Mouse (Mus musculus): ENCODE measurements around the gene Olfr630.
"Not testable (repeated sequence)": the region's sequence is repeated elsewhere in the genome, so short reads cannot be mapped to it uniquely, and the experiment has no call there.

Gene Olfr630

GRCm38 (mm10) chr7:103757233-103757632 is at the start of gene Olfr630:
TSS of gene Olfr630 (minus strand) at chr7:103757333.
- DNase-seq (ENCODE audit: low spot score in 2 of 2): no peak

- DNase-seq (ENCODE audit: low spot score in 2 of 2): no peak
Measured at GRCm38 (mm10) chr7:103806856-103807255, 49.7 kb upstream of the Olfr630 start.

GRCm38 (mm10) chr7:103792669-103793388 is 35.7 kb upstream of the Olfr630 start:
- DNase-seq (ENCODE audit: low spot score in 2 of 2): no peak

GRCm38 (mm10) chr7:103791721-103792120 is 34.6 kb upstream of the Olfr630 start, which contains the start of gene Olfr67:
TSS of gene Olfr67 (minus strand) at chr7:103791821.
- DNase-seq (ENCODE audit: low spot score in 2 of 2): no peak

GRCm38 (mm10) chr7:103779598-103779997 is 22.5 kb upstream of the Olfr630 start, which contains the start of gene Olfr68:
TSS of gene Olfr68 (minus strand) at chr7:103779698.
- DNase-seq (ENCODE audit: low spot score in 2 of 2): no peak

- not testable (repeated sequence) for DNase-seq (ENCODE audit: low spot score in 2 of 2)
Measured at GRCm38 (mm10) chr7:103777652-103778051, 20.5 kb upstream of the Olfr630 start.

GRCm38 (mm10) chr7:103771494-103771893 is 14.4 kb upstream of the Olfr630 start, which contains the start of gene Olfr69:
TSS of gene Olfr69 (minus strand) at chr7:103771594.
- DNase-seq (ENCODE audit: low spot score in 2 of 2): no peak

GRCm38 (mm10) chr7:103767687-103768086 is 10.6 kb upstream of the Olfr630 start:
- DNase-seq (ENCODE audit: low spot score in 2 of 2): not testable (repeated sequence)

GRCm38 (mm10) chr7:103762212-103762611 is 5.1 kb upstream of the Olfr630 start:
- not testable (repeated sequence) for DNase-seq (ENCODE audit: low spot score in 2 of 2)

GRCm38 (mm10) chr7:103744843-103745242 is 12.3 kb downstream of the Olfr630 start, which contains the start of gene Olfr629:
TSS of gene Olfr629 (minus strand) at chr7:103744943.
- no peak for DNase-seq (ENCODE audit: low spot score in 2 of 2)

GRCm38 (mm10) chr7:103730074-103730473 is 27.1 kb downstream of the Olfr630 start, which contains the start of gene Olfr628:
TSS of gene Olfr628 (plus strand) at chr7:103730374.
- DNase-seq (ENCODE audit: low spot score in 2 of 2): no peak

GRCm38 (mm10) chr7:103716398-103716797 is 40.7 kb downstream of the Olfr630 start:
- DNase-seq (ENCODE audit: low spot score in 2 of 2): not testable (repeated sequence)

- no peak for DNase-seq (ENCODE audit: low spot score in 2 of 2)
Measured at GRCm38 (mm10) chr7:103714371-103714770, 42.8 kb downstream of the Olfr630 start, which contains the start of gene Olfr243. TSS of gene Olfr243 (plus strand) at chr7:103714671.

GRCm38 (mm10) chr7:103712024-103712423 is 45.1 kb downstream of the Olfr630 start:
- DNase-seq (ENCODE audit: low spot score in 2 of 2): no peak

Data from frontal cortex, postnatal 25 days (tissue).